Mouse (Mus musculus) neural tube, embryonic 14.5 days (tissue): ENCODE measurements around the gene Sept11. TPM values are rescaled to one million over a fixed set of nuclear protein-coding genes. Genes with fewer than 3 reads are reported as not detected.

Experiments used
- ATAC-seq: fragments of 200-750 bp; cut with Nextera tagmentation; 2 replicates; pipeline ENCODE4 v1.8.0; 2017; ENCODE audit warnings: low read depth, mild to moderate bottlenecking, moderate TSS enrichment, moderate library complexity
- H3K27ac ChIP-seq: fragments of 300-500 bp; sonication (generic); 2 replicates; pipeline ENCODE4 v1.5.1; 2014; ENCODE audit warnings: low read depth, mild to moderate bottlenecking, control low read depth, low read length, moderate library complexity, mixed read lengths
- H3K27me3 ChIP-seq: fragments of 300-500 bp; sonication (generic); 2 replicates; pipeline ENCODE4 v1.6.1; 2014; ENCODE audit warnings: low read length; ENCODE audit not compliant: control insufficient read depth, insufficient read depth
- H3K36me3 ChIP-seq: fragments of 300-500 bp; sonication (generic); 2 replicates; pipeline ENCODE4 v1.6.1; 2014; ENCODE audit warnings: low read length, mixed read lengths; ENCODE audit not compliant: control insufficient read depth, insufficient read depth
- H3K4me1 ChIP-seq: fragments of 300-500 bp; sonication (generic); 2 replicates; pipeline ENCODE4 v1.6.1; 2014; ENCODE audit warnings: low read length; ENCODE audit not compliant: control insufficient read depth, insufficient read depth
- H3K4me2 ChIP-seq: fragments of 300-500 bp; sonication (generic); 2 replicates; pipeline ENCODE4 v1.6.1; 2014; ENCODE audit warnings: mild to moderate bottlenecking, low read depth, low read length, control low read depth
- H3K4me3 ChIP-seq: fragments of 300-500 bp; sonication (generic); 2 replicates; pipeline ENCODE4 v1.5.1; 2014; ENCODE audit warnings: low read depth, low read length, control low read depth, mixed read lengths
- H3K9ac ChIP-seq: fragments of 300-500 bp; sonication (generic); replicated peaks from 2 replicates; pipeline ENCODE4 v1.6.1; 2014; ENCODE audit warnings: low read depth, mild to moderate bottlenecking, control low read depth, low read length, mixed read lengths
- H3K9me3 ChIP-seq: fragments of 300-500 bp; sonication (generic); 2 replicates; pipeline ENCODE4 v1.6.1; 2016; ENCODE audit warnings: low read length; ENCODE audit not compliant: control insufficient read depth
- WGBS: fragments of 180-500 bp; shearing (Covaris S2); extraction: QIAGEN DNeasy Blood & Tissue Kit; methylation state at CpG from one replicate; pipeline ENCODE4 v1.1.7; 2014; 5-methylcytosine and 5-hydroxymethylcytosine counted together
- polyA plus RNA-seq: library from polyadenylated mRNA; unstranded; fragments of >200 nt; fragmentation: Nextera tagmentation; extraction: Ambion mirVana; gene quantifications from 2 replicates; pipeline ENCODE4 v1.2.1, GENCODE M21; 2014

Sept11 gene
- polyA plus RNA-seq, 1 experiment from 2014 or later = 135 TPM

DNA sequence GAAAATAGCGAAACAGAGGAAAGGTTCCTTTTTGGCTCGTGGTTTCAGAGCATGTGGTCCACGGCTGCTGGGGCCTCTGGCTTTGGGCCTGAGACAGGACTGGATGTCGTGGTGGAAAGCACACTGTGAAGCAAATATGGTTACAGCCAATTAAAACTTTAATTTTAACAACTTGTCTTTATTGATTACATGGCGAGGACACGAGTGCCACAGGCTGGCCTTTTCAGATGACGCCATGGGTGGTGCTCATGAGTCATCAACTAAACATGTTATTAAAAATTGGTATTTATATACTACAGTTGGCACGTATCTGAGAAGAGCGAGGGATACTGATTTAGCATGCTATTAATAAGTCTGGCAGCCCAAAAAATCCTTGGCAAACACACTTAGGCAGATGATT lies 41.3 kb upstream of the Sept11 start:
- H3K27me3 ChIP-seq = peaks cover 5% of the 10 kb centered on the region; the same call in 1 of the 2 replicates
- no peak overlapping the region for H3K27ac ChIP-seq
- H3K9ac ChIP-seq = no peak overlapping the region
- no peaks in the 10 kb centered on the region for H3K4me1 ChIP-seq
- ATAC-seq = no peak
- WGBS = 85% methylated on average over 9 of the region's 9 CpGs
- no peak overlapping the region for H3K4me3 ChIP-seq
- H3K4me2 ChIP-seq = no peak overlapping the region
- H3K9me3 ChIP-seq = no peaks in the 10 kb centered on the region
- H3K36me3 ChIP-seq = no peaks in the 10 kb centered on the region

GRCm38 (mm10) chr5:93053606-93054397 lies 39.4 kb upstream of the Sept11 start:
- H3K9ac ChIP-seq = no peak overlapping the region
- no peaks in the 10 kb centered on the region for H3K4me1 ChIP-seq
- H3K27me3 ChIP-seq = no peaks in the 10 kb centered on the region
- H3K4me2 ChIP-seq = no peak overlapping the region
- no peak overlapping the region for H3K4me3 ChIP-seq
- no peak for ATAC-seq
- no peak overlapping the region for H3K27ac ChIP-seq
- H3K9me3 ChIP-seq = no peaks in the 10 kb centered on the region
- no peaks in the 10 kb centered on the region for H3K36me3 ChIP-seq
- 55% methylated on average over 8 of the region's 8 CpGs for WGBS

GRCm38 (mm10) chr5:93060865-93061264 lies 32.4 kb upstream of the Sept11 start:
- 90% methylated on average over 4 of the region's 4 CpGs for WGBS

DNA sequence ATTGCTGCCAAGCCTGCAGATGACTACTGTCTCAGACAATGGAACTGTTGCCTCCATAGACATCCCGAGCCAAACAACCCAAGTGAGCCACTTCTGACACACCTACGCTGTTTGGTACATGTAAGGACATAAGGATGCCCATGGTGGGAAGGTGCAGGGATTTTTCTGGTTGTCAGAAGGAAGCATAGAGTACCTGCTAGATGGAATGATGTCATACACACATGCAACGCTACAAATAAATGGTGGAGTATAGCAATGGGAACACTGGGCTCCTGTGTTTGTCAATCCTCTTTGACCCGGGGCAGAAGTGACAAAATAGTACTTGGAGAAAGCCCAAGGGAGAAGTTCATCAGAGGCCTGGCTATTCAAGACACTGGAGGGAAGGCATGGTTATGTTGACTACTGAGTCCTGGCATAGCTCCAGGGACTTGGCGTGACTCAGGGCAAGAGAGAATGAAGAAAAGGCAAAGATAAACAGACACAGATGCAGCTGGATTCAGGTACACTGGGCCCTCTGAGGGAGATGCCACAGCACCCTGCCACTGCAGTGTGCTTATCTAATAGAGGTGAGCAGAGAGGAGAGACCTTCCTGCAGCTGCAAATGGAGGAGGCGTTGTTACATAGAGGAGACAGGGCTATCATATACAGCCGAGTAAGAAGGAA lies 15.4 kb upstream of the Sept11 start:
- H3K36me3 ChIP-seq = no peaks in the 10 kb centered on the region
- H3K4me2 ChIP-seq = no peak overlapping the region
- H3K27ac ChIP-seq = no peak overlapping the region
- H3K4me3 ChIP-seq = no peak overlapping the region
- no peak overlapping the region for H3K9ac ChIP-seq
- WGBS = 85% methylated on average over 7 of the region's 7 CpGs
- no peaks in the 10 kb centered on the region for H3K9me3 ChIP-seq
- H3K4me1 ChIP-seq = no peaks in the 10 kb centered on the region
- H3K27me3 ChIP-seq = no peaks in the 10 kb centered on the region
- no peak for ATAC-seq

More at GRCm38 (mm10) chr5:93060865-93061264, 32.4 kb upstream of the Sept11 start:
- Histone ChIP-seq H3K4me3 (no peak overlapping the region), H3K36me3 (no peaks in the 10 kb centered on the region), H3K27me3 (no peaks in the 10 kb centered on the region), H3K9me3 (no peaks in the 10 kb centered on the region), H3K4me1 (no peaks in the 10 kb centered on the region), H3K4me2 (no peak overlapping the region), H3K9ac (no peak overlapping the region), H3K27ac (no peak overlapping the region)
- no peak for ATAC-seq

DNA sequence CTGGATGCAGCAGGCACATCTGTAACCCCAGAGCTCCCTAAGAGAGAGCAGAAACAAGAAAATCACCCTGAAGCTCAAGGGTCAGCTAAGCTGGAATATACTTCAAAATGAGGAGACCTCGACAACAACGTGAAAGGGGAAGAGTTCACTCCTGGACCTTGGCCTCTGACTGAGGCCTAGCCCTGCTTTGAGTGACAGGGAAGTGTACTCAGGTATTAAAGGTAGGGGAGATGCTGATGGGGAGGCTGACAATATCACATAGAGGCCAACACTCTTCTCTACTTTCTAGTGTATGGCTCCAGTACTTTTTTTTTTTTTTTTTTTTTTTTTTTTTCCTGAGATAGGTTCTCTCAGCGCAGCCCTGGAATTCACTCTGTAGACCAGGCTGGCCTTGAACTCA lies 13.6 kb upstream of the Sept11 start:
- no peak overlapping the region for H3K27ac ChIP-seq
- H3K4me1 ChIP-seq = no peaks in the 10 kb centered on the region
- H3K4me2 ChIP-seq = no peak overlapping the region
- no peak overlapping the region for H3K9ac ChIP-seq
- 91% methylated on average over 3 of the region's 3 CpGs for WGBS
- no peaks in the 10 kb centered on the region for H3K27me3 ChIP-seq
- H3K9me3 ChIP-seq = no peaks in the 10 kb centered on the region
- H3K4me3 ChIP-seq = no peak overlapping the region
- ATAC-seq = no peak
- no peaks in the 10 kb centered on the region for H3K36me3 ChIP-seq

DNA sequence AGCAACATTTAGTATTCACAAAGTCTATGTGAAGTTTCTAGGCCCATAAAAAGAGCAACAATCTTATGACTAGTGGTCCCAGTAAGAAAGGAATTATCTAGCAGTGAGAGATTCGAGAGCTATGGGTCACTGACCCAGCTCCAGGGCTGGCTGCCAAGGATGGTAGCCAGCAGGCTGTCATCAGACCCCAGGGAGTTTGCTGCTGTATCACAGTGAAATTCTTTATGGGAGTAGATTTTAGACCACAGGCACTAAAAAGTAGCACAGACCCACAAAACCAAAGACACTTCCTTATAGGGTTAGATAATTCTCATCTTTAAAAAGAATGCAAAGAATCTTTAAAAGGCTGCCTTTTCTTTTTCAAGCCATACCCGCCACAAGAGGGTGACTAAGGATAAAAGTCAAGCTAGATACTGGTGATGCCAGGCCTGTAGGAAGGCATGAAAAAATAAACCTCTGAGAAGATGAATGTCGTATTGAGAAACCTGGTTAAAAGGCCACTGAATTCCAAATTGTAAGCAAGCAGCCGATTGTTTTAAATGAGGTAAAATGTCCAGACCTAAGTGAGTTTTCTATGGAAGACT lies 8.1 kb upstream of the Sept11 start:
- H3K4me3 ChIP-seq = no peak overlapping the region
- ATAC-seq = no peak
- H3K27me3 ChIP-seq = no peaks in the 10 kb centered on the region
- no peaks in the 10 kb centered on the region for H3K4me1 ChIP-seq
- H3K9ac ChIP-seq = no peak overlapping the region
- H3K9me3 ChIP-seq = no peaks in the 10 kb centered on the region
- H3K27ac ChIP-seq = no peak overlapping the region
- H3K4me2 ChIP-seq = no peak overlapping the region
- 67% methylated on average over 4 of the region's 4 CpGs for WGBS
- H3K36me3 ChIP-seq = no peaks in the 10 kb centered on the region

GRCm38 (mm10) chr5:93085900-93086299 lies 7.3 kb upstream of the Sept11 start:
- ATAC-seq = no peak
- WGBS = 88% methylated on average over 4 of the region's 4 CpGs

GRCm38 (mm10) chr5:93091266-93091665 lies 2.0 kb upstream of the Sept11 start:
- Histone ChIP-seq H3K27me3 (no peaks in the 10 kb centered on the region), H3K27ac (no peak overlapping the region), H3K4me3 (no peak overlapping the region), H3K9ac (no peak overlapping the region), H3K4me2 (peak overlapping the region; percentile 87), H3K4me1 (peaks cover 16% of the 10 kb centered on the region), H3K9me3 (no peaks in the 10 kb centered on the region), H3K36me3 (no peaks in the 10 kb centered on the region)
- no peak for ATAC-seq
- WGBS = 62% methylated on average over 3 of the region's 3 CpGs

More at GRCm38 (mm10) chr5:93085900-93086299, 7.3 kb upstream of the Sept11 start:
- Histone ChIP-seq H3K27me3 (no peaks in the 10 kb centered on the region), H3K9ac (no peak overlapping the region), H3K4me1 (no peaks in the 10 kb centered on the region), H3K9me3 (no peaks in the 10 kb centered on the region), H3K4me2 (no peak overlapping the region), H3K36me3 (no peaks in the 10 kb centered on the region), H3K4me3 (no peak overlapping the region), H3K27ac (no peak overlapping the region)
